Mouse (Mus musculus) spleen, adult 2 months (tissue): ENCODE results near the gene Crot.

Experiments
- CTCF ChIP-seq: fragments of 200-500 bp; IDR thresholded peaks from 2 replicates; pipeline ENCODE4 v1.5.1; 2011; ENCODE audit warnings: mild to moderate bottlenecking, inconsistent platforms; ENCODE audit not compliant: insufficient read depth, insufficient read length, insufficient replicate concordance; ENCODE audit errors: extremely low read depth
- POLR2A ChIP-seq: fragments of 200-500 bp; IDR thresholded peaks from 2 replicates; pipeline ENCODE4 v1.6.1; 2011; ENCODE audit warnings: low read depth, low read length, inconsistent platforms

- TF ChIP-seq CTCF, result no peak
- TF ChIP-seq POLR2A, result no peak
These were observed 47.7 kb upstream of the Crot start for GRCm38 (mm10) chr5:9044821-9045220.
